Mouse (Mus musculus) cerebellum, adult 11-12 months (tissue): ENCODE data around the gene Vax2.

Experiments used
- DNase-seq: peaks from one replicate; pipeline ENCODE4 v3.0.0; 2022

Vax2 gene

DNA sequence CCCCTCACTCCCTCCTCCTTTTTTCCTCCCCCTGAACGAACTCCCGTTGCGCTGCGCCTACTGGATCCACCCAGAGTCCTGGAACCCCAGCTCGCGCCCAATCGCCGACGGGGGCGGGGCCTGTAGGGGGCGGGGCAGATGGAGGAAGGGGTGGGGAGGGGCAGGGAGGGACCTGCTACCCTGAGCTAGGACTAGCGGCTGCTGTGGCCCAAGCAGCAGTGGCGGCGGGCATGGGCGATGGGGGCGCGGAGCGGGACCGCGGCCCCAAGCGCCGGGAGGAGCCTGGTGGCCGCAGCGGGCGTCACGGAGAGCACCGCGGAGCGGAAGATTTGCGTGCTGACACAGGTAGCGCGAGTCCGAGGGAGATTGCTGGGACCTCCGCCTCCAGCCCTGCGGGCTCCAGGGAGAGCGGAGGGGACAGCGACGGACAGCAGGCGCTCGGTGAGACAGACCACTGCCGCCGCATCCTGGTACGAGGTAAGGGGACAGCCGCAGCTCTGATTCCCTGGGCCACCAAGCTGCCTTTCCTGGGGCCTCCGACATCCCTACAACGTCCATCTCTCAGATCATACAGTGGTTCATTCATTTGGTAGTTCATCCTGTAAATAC, at the start of gene Vax2:
Gene Vax2, plus strand, starts transcription at position 198 of the 609 bp plus-strand sequence.
- DNase-seq: no peak

DNA sequence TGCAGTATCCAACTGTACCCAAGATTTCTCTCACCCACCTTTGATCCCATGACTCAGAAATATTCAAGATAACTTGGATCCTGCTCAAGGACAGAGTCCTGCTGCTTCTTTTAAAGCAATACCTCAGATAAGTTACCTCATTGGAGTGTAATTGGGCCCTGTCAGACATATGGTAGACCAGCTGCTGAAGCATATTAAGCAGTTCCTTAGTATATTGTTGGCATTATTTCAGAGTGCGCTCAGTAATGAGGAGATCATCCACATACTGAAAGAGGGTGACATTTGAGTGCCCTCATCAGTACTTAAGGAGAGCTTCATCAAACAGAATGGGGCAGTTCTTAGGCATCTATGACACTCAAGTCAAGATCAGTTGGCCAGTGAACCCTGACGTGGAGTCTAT, 46.1 kb upstream of the Vax2 start:
- no peak for DNase-seq

- DNase-seq: peak; percentile 34
Observed at GRCm38 (mm10) chr6:83673395-83673794, 37.7 kb upstream of the Vax2 start.

- no peak for DNase-seq
Observed at GRCm38 (mm10) chr6:83677757-83678156, 33.3 kb upstream of the Vax2 start, which contains the start of gene Cd207. Gene Cd207 (minus strand): TSS chr6:83677857.

- no peak for DNase-seq
Observed at GRCm38 (mm10) chr6:83689374-83689773, 21.7 kb upstream of the Vax2 start.

- DNase-seq: no peak
Observed at GRCm38 (mm10) chr6:83690277-83690676, 20.8 kb upstream of the Vax2 start.

- no peak for DNase-seq
Observed at GRCm38 (mm10) chr6:83690936-83691335, 20.1 kb upstream of the Vax2 start.

- no peak for DNase-seq
Observed at GRCm38 (mm10) chr6:83692962-83693361, 18.1 kb upstream of the Vax2 start.

GRCm38 (mm10) chr6:83693835-83694234, 17.2 kb upstream of the Vax2 start:
- no peak for DNase-seq

DNA sequence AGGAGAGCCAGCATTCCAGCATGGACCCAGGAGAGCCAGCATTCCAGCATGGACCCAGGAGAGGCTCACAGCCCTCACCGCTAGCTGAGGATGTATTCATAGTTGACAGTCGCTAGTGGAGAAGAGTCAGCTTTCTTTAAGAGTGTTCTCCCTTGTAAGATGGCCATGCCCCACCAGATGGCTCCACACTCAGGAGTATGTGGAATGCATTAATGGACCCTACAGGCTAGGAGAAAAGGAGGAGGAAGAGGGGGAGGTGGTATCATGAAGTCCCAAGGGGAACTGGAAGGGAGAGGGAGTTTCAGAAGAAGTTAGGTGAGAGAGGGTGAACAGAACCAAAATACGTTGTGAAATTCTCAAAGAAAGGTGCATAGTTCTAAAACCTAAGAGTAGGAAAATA, 15.3 kb upstream of the Vax2 start:
- no peak for DNase-seq

DNA sequence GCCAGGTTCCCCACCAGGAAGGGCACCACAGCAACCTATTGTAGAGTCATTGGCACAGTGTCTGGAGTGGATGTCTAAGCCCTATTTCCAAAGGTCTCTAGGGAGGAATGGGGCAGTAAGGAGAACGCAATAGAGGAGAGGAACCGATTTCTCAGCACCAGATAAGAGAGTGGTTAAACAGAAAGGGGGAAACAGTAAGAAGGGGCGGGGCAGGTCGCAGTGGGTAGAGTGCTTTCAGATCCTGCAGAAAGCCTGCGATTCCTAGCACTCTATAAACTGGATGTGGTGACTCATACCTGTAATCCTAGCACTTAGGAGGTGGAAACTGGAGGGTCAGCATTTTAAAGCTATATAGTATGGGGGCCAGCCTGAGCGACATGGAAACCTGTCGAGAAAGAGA, 14.4 kb upstream of the Vax2 start:
- DNase-seq: no peak

DNA sequence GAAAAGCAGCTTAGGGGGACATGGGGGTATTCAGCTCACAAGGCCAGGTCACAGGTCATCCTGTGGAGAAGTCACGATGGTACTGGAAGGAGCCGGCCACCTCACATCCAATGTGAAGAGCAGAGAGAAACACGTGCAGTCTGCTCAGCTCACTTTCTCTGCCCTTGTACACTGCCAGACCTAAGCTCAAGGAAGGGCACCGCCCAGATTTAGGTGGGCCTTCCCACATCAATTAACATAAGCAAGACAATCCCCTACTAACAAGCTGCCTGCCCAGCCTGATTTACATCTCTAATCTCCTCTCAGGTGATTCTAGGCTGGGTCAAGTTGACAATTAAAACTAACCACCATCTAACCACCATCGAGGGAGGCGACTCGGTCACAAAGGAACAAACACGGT, 13.1 kb upstream of the Vax2 start:
- DNase-seq: no peak

DNA sequence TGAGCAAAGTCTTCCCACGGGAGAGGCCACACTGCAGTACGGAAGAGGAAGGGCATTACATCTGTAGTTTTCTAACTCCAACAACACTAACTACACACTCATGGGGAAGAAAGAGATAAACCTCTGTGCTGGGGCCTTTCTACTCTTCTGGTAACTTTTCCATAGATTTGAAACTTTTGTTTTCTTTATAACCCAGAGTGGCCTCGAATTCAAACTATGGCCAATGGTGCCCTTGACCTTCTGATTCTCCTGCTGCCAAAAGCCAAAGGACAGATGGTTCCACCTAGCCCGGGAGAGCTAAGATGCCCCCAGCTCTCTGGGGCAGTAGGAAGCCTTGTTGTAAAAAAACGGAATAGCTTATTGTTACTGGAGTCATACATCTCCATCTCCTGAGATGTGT, 11.1 kb upstream of the Vax2 start:
- DNase-seq: no peak

GRCm38 (mm10) chr6:83701001-83701400, 10.1 kb upstream of the Vax2 start:
- no peak for DNase-seq

DNA sequence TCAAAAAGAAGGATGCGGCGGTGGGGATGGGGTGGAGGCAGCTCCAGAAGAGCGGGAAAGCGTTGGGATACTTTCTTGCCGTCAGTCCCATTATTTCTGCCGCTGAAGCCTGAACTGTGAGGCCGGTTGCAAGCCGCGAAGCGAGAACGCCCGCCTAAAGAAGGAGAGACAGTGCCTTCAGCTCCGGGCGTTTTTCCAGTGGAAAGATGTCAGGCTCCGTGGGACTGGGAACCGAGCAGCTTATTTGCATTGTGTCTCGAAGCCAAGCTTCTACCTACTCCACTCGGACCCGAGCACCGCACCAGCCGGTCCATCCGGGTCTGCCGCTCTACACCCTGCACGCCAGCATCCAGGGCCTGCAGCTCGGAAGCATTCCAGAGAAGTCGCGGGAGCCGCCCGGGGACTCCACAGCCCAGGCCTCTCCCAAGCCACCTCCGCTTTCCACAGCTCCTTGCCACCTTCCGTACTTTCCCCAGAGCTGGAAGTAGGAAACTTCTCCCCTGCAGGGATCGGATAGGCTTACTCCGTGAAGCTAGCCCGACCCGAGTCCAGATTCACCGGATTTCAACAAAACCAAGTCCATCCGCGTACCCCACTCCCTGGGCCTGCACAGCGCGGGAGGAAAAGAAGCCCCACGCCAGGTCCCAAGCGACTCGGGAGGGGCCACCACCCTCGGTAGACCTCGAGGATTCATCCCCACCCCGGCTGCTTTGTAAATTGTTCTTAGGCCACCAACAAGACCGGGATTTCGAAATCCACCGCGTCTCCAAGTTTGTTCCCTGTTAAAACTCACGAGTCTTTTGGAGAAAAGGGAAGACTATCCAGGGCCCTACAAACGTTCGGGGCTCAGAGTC, 8.7 kb upstream of the Vax2 start:
- DNase-seq: no peak

- no peak for DNase-seq
Observed at GRCm38 (mm10) chr6:83703000-83703721, 7.9 kb upstream of the Vax2 start.

DNA sequence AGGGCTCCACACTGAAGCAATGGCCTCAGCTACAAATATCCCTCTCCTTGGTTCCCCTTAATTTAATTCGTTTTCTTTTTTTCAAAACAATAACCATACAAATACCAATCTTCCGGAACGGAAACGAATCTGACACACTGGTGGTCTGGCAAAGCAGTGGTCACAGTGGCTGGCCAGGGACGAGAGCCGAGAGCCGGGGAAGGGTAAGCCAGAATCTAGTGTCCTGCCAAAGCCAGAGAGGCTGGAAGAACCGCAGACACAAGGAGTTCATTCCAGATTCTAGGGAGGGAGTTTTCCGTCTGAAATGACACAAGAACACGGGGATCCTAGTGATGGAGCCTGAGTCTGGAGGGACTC, 7.4 kb upstream of the Vax2 start:
- no peak for DNase-seq

- DNase-seq: no peak
Observed at GRCm38 (mm10) chr6:83704294-83704693, 6.8 kb upstream of the Vax2 start.

GRCm38 (mm10) chr6:83704701-83705100, 6.4 kb upstream of the Vax2 start:
- DNase-seq: no peak

GRCm38 (mm10) chr6:83707738-83708510, 3.1 kb upstream of the Vax2 start:
- DNase-seq: no peak

- no peak for DNase-seq
Observed at GRCm38 (mm10) chr6:83710361-83711066, 550 bp upstream of the Vax2 start.

- no peak for DNase-seq
Observed at GRCm38 (mm10) chr6:83711725-83712475, 836 bp downstream of the Vax2 start.
